In the genomic region with DNA sequence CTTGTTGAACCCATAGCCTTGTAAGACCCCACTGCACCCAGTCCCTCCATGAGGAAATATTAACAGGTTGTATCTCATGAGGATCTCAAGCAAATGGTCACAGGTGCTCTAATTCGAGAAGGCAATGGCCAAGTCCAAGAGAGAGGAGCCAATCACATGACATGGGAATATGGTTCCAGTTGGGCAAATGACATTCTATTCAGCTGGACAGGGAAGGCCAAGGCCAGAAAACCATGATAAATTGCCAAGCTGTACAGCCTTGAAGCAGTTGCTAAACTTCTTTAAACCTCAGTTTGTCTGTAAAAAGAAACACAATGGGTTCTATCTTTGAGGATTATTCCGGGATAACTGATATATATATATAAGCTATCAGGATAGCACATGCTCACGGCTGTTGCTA, we compare ENCODE assay signal across 12 mouse cellular contexts. TPM values are rescaled to one million over a fixed set of nuclear protein-coding genes. Genes with fewer than 3 reads are reported as not detected.
DNase-seq lines count a peak whose midpoint lies in the region.
"Had no signal": no experiment of that assay in that cellular context is flagged by ENCODE, and none has a peak within 500 bp of the region (broad histone marks: within the 10 kb centered on the region; RNA-seq: fewer than 3 reads in every experiment).

No protein-coding gene starts in this region.

- peak; percentile 69 for DNase-seq in adrenal gland, adult 2 months
- DNase-seq in adrenal gland, postnatal 25 days = no peak
- peak; percentile 46 for DNase-seq in adrenal gland, postnatal 10 days
- DNase-seq in adrenal gland, postnatal 14 days = peak; percentile 47
- no peak for DNase-seq in embryo, embryonic 10 days (ENCODE audit: low spot score)
- DNase-seq: cerebellum, adult 11 months; cerebellum, adult 18-20 months; cerebellum, adult 8-10 months; cerebellum, adult 9-11 months; cerebellum, postnatal 14 days; cerebellum, postnatal 36 days; forebrain, postnatal 0 days had no signal

RNA-seq across cellular contexts. Expression of a gene that starts 14.7 kb away (rescaled TPM):
- total RNA-seq in adrenal gland, adult 2 months (2021) = 100 to 1,000 TPM; 389 to 475 TPM
- 4.6 and 6.4 TPM in 2 replicates for polyA plus RNA-seq in adrenal gland, adult 2 months (2012; rRNA removed)
- 445 and 531 TPM in 2 replicates for total RNA-seq in adrenal gland, postnatal 25 days (2021)
- total RNA-seq in adrenal gland, postnatal 10 days (2021) = 100 to 1,000 TPM; 287 to 317 TPM
- 358 and 364 TPM in 2 replicates for total RNA-seq in adrenal gland, postnatal 14 days (2021)

Comparison
In these comparisons a context has a peak if more than half of its experiments do, and no peak if none do; other contexts are left out.
1. DNase-seq: peak in adrenal gland, adult 2 months (single experiment), adrenal gland, postnatal 10 days (single experiment) and adrenal gland, postnatal 14 days (single experiment); none in adrenal gland, postnatal 25 days (single experiment) and embryo, embryonic 10 days (single experiment).